Mouse (Mus musculus): Measurements from ENCODE around the gene Tep1. TPM values are rescaled to one million over a fixed set of nuclear protein-coding genes. Genes with fewer than 3 reads are reported as not detected.
"Not testable (repeated sequence)": the region's sequence is repeated elsewhere in the genome, so short reads cannot be mapped to it uniquely, and the experiment has no call there.

The Tep1 gene
- polyA plus RNA-seq (2015; fragmentation: Nextera tagmentation; extraction: Ambion mirVana): 2.9 and 3.3 TPM in 2 replicates

DNA sequence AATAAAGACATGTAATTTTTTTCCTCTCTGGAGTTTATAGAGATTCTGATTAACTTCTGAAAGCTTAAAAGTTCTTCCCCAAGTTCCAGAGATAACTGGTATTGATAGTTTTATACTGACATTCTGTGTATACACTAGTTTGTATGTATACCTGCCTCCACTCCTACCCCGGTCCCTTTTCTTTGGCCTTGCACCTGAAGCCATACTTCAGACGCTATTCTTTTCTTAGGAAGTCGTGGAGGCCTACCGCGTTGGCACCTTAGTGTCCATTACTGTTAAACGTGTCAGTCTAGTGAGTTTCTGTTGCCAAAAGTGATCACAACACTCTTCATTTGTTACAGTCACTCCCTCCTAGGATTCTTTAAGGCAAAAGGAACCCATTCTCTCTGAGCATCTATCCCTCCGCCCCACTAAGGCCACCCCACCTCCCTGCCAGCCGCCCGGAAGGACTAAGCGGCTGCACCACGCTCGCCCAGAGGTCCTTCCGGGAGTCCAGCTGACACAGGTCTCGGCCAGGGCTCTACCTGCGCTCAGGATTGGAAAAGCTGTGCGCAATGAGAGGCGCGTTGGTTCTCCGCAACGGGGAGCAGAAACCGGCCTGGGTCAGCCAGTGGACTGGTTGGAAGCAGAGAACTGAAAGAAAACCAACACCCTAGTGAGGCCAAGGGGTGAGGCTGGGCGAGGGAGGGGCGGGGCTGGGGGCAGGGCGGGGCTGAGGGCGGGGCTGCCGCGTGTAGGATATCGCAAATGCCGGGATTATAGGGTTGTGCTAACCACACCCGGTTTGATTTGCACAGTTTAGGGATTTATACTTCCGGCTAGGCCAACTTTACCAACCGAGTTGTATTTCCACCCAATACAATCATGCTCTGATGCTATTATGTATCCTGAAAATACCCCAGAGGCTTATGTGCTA is at the start of gene Tep1:
Gene Tep1, minus strand, starts transcription at position 672 of the 916 bp plus-strand sequence.
- 7% methylated on average over 32 of the region's 32 CpGs for WGBS

DNA sequence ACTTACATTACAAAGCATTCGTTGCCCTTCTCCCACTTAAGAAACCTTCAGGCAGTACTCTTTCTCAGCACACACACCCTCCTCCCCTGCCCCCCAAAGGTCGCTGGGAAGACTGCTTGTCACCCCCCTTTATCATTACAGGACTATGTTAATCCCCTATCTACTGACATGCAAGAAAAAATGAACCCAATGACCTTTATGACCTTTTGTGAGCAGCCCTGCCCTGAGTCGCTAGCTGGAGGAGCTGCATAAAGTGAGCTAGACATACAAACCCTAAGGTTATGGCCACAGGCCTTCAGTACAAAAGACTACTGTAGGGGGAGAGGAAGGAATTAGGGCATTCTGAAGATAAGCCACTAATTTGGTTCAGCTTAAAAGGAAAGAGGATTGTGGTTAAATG is 41.0 kb upstream of the Tep1 start:
- Histone ChIP-seq H3K9ac (ENCODE audit: low read depth, low read length) (no peak overlapping the region), H3K4me2 (ENCODE audit: low read length) (no peak overlapping the region), H3K36me3 (ENCODE audit: control insufficient read depth, insufficient read depth, low read length) (peaks cover 20% of the 10 kb centered on the region), H3K27me3 (replicated peaks; ENCODE audit: control insufficient read depth, insufficient read depth, low read length) (no peaks in the 10 kb centered on the region), H3K27ac (ENCODE audit: low read depth, low read length) (no peak overlapping the region), H3K4me1 (ENCODE audit: control insufficient read depth, insufficient read depth, low read depth, low read length) (no peaks in the 10 kb centered on the region), H3K9me3 (ENCODE audit: control insufficient read depth, low read length) (no peaks in the 10 kb centered on the region), H3K4me3 (ENCODE audit: low read length) (no peak overlapping the region)
- 62% methylated on average over 3 of the region's 3 CpGs for WGBS
- ATAC-seq: no peak

More for the DNA sequence above, at the start of gene Tep1:
- Histone ChIP-seq H3K27ac (ENCODE audit: low read depth, low read length) (peak within 1 kb of the TSS; percentile 60), H3K9ac (ENCODE audit: low read depth, low read length) (peak within 1 kb of the TSS; percentile 61), H3K4me2 (ENCODE audit: low read length) (peak within 1 kb of the TSS; percentile 57), H3K4me1 (ENCODE audit: control insufficient read depth, insufficient read depth, low read depth, low read length) (no peaks in the 10 kb centered on the region), H3K36me3 (ENCODE audit: control insufficient read depth, insufficient read depth, low read length) (no peaks in the 10 kb centered on the region), H3K9me3 (ENCODE audit: control insufficient read depth, low read length) (no peaks in the 10 kb centered on the region), H3K27me3 (replicated peaks; ENCODE audit: control insufficient read depth, insufficient read depth, low read length) (no peaks in the 10 kb centered on the region), H3K4me3 (ENCODE audit: low read length) (peak within 1 kb of the TSS; percentile 50)
- ATAC-seq: peak; percentile 96

- Histone ChIP-seq H3K4me1 (ENCODE audit: control insufficient read depth, insufficient read depth, low read depth, low read length) (peaks cover 2% of the 10 kb centered on the region; the same call in 1 of the 2 replicates), H3K27ac (ENCODE audit: low read depth, low read length) (no peak overlapping the region), H3K9ac (ENCODE audit: low read depth, low read length) (no peak overlapping the region), H3K9me3 (ENCODE audit: control insufficient read depth, low read length) (no peaks in the 10 kb centered on the region), H3K27me3 (replicated peaks; ENCODE audit: control insufficient read depth, insufficient read depth, low read length) (no peaks in the 10 kb centered on the region), H3K4me3 (ENCODE audit: low read length) (no peak overlapping the region), H3K36me3 (ENCODE audit: control insufficient read depth, insufficient read depth, low read length) (peaks cover 6% of the 10 kb centered on the region; the same call in 1 of the 2 replicates), H3K4me2 (ENCODE audit: low read length) (no peak overlapping the region)
- 82% methylated on average over 4 of the region's 4 CpGs for WGBS
- no peak for ATAC-seq
These were observed 37.8 kb upstream of the Tep1 start for GRCm38 (mm10) chr14:50908126-50908525.

- ATAC-seq; H3K9me3 ChIP-seq (ENCODE audit: control insufficient read depth, low read length); H3K4me1 ChIP-seq (ENCODE audit: control insufficient read depth, insufficient read depth, low read depth, low read length): not testable (repeated sequence)
These were observed 35.0 kb upstream of the Tep1 start for GRCm38 (mm10) chr14:50905327-50905726.

DNA sequence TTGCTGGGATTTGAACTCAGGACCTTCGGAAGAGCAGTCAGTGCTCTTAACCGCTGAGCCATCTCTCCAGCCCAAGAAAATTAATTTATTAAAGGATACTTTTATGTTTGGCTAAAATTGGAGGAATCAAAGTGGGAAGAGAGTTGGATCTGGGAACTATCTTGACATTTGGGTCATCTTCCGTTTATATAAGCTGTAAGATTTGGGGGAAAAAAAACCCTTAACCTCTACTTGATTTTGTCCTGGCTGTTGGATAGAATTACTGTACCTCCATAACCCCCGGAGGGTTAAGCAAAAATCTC is 34.4 kb upstream of the Tep1 start:
- Histone ChIP-seq H3K4me2 (ENCODE audit: low read length) (no peak overlapping the region), H3K4me3 (ENCODE audit: low read length) (no peak overlapping the region), H3K27ac (ENCODE audit: low read depth, low read length) (no peak overlapping the region), H3K36me3 (ENCODE audit: control insufficient read depth, insufficient read depth, low read length) (no peaks in the 10 kb centered on the region), H3K4me1 (ENCODE audit: control insufficient read depth, insufficient read depth, low read depth, low read length) (peaks cover 2% of the 10 kb centered on the region; the same call in 1 of the 2 replicates), H3K9me3 (ENCODE audit: control insufficient read depth, low read length) (no peaks in the 10 kb centered on the region), H3K27me3 (replicated peaks; ENCODE audit: control insufficient read depth, insufficient read depth, low read length) (no peaks in the 10 kb centered on the region), H3K9ac (ENCODE audit: low read depth, low read length) (no peak overlapping the region)
- WGBS: 87% methylated on average over 4 of the region's 4 CpGs
- ATAC-seq: no peak

More at GRCm38 (mm10) chr14:50905327-50905726, 35.0 kb upstream of the Tep1 start:
- H3K36me3 ChIP-seq (ENCODE audit: control insufficient read depth, insufficient read depth, low read length); H3K27ac ChIP-seq (ENCODE audit: low read depth, low read length); H3K27me3 ChIP-seq (replicated peaks; ENCODE audit: control insufficient read depth, insufficient read depth, low read length); H3K9ac ChIP-seq (ENCODE audit: low read depth, low read length); H3K4me3 ChIP-seq (ENCODE audit: low read length); H3K4me2 ChIP-seq (ENCODE audit: low read length): not testable (repeated sequence)

DNA sequence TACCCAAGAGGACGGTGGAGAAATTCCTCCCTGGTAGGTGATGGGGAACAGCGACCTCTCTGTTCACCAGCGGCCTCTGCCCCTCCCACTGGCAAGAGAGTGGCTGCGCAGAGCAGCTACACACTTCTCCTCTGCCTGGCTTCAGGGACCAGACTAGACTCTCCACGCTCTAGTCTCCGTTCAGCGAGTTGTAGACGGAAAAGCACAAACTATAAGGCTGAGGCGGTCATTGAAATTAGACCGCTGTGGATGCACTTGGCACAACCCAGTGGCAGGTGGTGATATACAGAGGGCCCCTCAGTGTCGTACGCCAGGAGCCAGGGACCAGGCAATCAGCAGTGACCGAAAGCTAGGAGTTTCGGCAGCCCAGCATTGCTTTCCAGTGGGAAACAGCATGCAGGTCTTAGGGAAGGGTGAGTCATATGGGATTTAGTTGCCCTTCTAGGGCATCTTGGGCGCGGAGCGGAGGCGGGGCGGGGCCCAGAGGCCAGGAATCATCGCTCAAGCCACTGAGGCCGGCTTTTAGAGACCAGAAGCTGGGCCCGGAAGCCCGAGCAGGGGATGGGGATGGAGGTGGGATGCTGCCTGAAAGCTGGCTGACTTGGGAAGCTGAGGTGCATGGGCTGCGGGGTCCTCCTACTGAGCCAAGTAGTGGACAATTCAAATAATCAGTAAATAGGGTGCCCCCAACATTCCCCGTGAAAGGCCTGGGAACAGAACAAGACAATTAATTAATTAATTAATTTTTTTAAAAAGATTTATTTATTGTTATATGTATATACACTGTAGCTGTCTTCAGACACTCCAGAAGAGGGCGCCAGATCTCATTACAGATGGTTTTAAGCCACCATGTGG is 33.8 kb upstream of the Tep1 start:
- peak overlapping the region; percentile 41 for H3K4me3 ChIP-seq (ENCODE audit: low read length)
- WGBS: 2% methylated on average over 26 of the region's 26 CpGs
- ATAC-seq: peak; percentile 94
- H3K27ac ChIP-seq (ENCODE audit: low read depth, low read length): peak overlapping the region; percentile 69
- no peaks in the 10 kb centered on the region for H3K27me3 ChIP-seq (replicated peaks; ENCODE audit: control insufficient read depth, insufficient read depth, low read length)
- peak overlapping the region; percentile 60 for H3K9ac ChIP-seq (ENCODE audit: low read depth, low read length)
- peak overlapping the region; percentile 64 for H3K4me2 ChIP-seq (ENCODE audit: low read length)
- H3K36me3 ChIP-seq (ENCODE audit: control insufficient read depth, insufficient read depth, low read length): no peaks in the 10 kb centered on the region
- H3K4me1 ChIP-seq (ENCODE audit: control insufficient read depth, insufficient read depth, low read depth, low read length): peaks cover 2% of the 10 kb centered on the region; the same call in 1 of the 2 replicates
- H3K9me3 ChIP-seq (ENCODE audit: control insufficient read depth, low read length): no peaks in the 10 kb centered on the region

DNA sequence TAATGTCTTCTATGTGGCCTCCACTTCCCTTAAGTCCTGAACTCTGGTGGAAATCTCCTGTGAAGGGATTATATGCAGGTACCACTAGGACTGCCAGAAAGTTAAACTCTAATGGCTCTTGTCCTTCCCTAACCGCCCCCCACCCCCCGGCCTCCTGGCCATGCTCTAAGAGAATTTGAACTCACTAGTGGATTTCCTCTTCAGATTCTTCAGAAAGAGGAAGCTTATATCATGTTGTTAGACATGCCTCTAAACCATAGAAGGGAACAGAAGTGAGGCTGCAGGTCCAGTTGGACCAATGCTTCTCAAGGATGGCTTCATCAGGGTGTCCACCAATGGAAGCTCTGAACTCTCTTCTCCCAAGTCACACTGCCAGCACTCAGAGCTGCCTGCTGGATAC is 27.6 kb upstream of the Tep1 start:
- not testable (repeated sequence) for H3K4me3 ChIP-seq (ENCODE audit: low read length); H3K9ac ChIP-seq (ENCODE audit: low read depth, low read length); H3K4me2 ChIP-seq (ENCODE audit: low read length); H3K27me3 ChIP-seq (replicated peaks; ENCODE audit: control insufficient read depth, insufficient read depth, low read length); H3K27ac ChIP-seq (ENCODE audit: low read depth, low read length); H3K36me3 ChIP-seq (ENCODE audit: control insufficient read depth, insufficient read depth, low read length); H3K4me1 ChIP-seq (ENCODE audit: control insufficient read depth, insufficient read depth, low read depth, low read length); ATAC-seq; H3K9me3 ChIP-seq (ENCODE audit: control insufficient read depth, low read length)
- WGBS: 92% methylated on average over 2 of the region's 2 CpGs

- H3K27me3 ChIP-seq (replicated peaks; ENCODE audit: control insufficient read depth, insufficient read depth, low read length): no peaks in the 10 kb centered on the region
- H3K4me1 ChIP-seq (ENCODE audit: control insufficient read depth, insufficient read depth, low read depth, low read length): peaks cover 6% of the 10 kb centered on the region; the same call in 1 of the 2 replicates
- no peaks in the 10 kb centered on the region for H3K9me3 ChIP-seq (ENCODE audit: control insufficient read depth, low read length)
- peak within 1 kb of the TSS; percentile 26 for H3K27ac ChIP-seq (ENCODE audit: low read depth, low read length)
- peak within 1 kb of the TSS; percentile 95 for H3K4me2 ChIP-seq (ENCODE audit: low read length)
- H3K9ac ChIP-seq (ENCODE audit: low read depth, low read length): peak within 1 kb of the TSS; percentile 76
- peak within 1 kb of the TSS; percentile 55 for H3K4me3 ChIP-seq (ENCODE audit: low read length)
- ATAC-seq: peak; percentile 21
- 42% methylated on average over 7 of the region's 7 CpGs for WGBS
- H3K36me3 ChIP-seq (ENCODE audit: control insufficient read depth, insufficient read depth, low read length): no peaks in the 10 kb centered on the region
These were observed 27.0 kb upstream of the Tep1 start, which contains the start of gene Klhl33 for GRCm38 (mm10) chr14:50897374-50897765. Gene Klhl33, minus strand, starts transcription at chr14:50897507.
